Mouse (Mus musculus): ENCODE measurements around the gene Gm10428. TPM values are rescaled to one million over a fixed set of nuclear protein-coding genes. Genes with fewer than 3 reads are reported as not detected.
"Not testable (repeated sequence)": the region's sequence is repeated elsewhere in the genome, so short reads cannot be mapped to it uniquely, and the experiment has no call there.

Gm10428 gene
- polyA plus RNA-seq, 1 experiment from 2014 or later, result not detected

- no peak for ATAC-seq (ENCODE audit: borderline replicate concordance, extremely low read depth, low FRiP score, low TSS enrichment)
- H3K9me3 ChIP-seq, result no peaks in the 10 kb centered on the region
- H3K9ac ChIP-seq, result no peak overlapping the region
- H3K4me2 ChIP-seq, result peak overlapping the region; percentile 59
- peaks cover 5% of the 10 kb centered on the region; the same call in 1 of the 2 replicates for H3K4me1 ChIP-seq
- H3K4me3 ChIP-seq, result peak overlapping the region; percentile 39
- H3K27ac ChIP-seq, result no peak overlapping the region
- H3K36me3 ChIP-seq, result no peaks in the 10 kb centered on the region
- WGBS, result 2% methylated on average over 27 of the region's 27 CpGs
- peaks cover 23% of the 10 kb centered on the region; the same call in 1 of the 2 replicates for H3K27me3 ChIP-seq
Observed at GRCm38 (mm10) chr11:62746001-62746533, 6.8 kb upstream of the Gm10428 start.

- peaks cover 23% of the 10 kb centered on the region; the same call in 1 of the 2 replicates for H3K27me3 ChIP-seq
- H3K4me1 ChIP-seq, result peaks cover 5% of the 10 kb centered on the region; the same call in 1 of the 2 replicates
- no peak for ATAC-seq (ENCODE audit: borderline replicate concordance, extremely low read depth, low FRiP score, low TSS enrichment)
- H3K27ac ChIP-seq, result no peak overlapping the region
- H3K9ac ChIP-seq, result no peak overlapping the region
- no peaks in the 10 kb centered on the region for H3K36me3 ChIP-seq
- no peak overlapping the region for H3K4me3 ChIP-seq
- H3K9me3 ChIP-seq, result no peaks in the 10 kb centered on the region
- WGBS, result 62% methylated on average over 9 of the region's 9 CpGs
- no peak overlapping the region for H3K4me2 ChIP-seq
Observed at GRCm38 (mm10) chr11:62747227-62747626, 5.7 kb upstream of the Gm10428 start.

GRCm38 (mm10) chr11:62748062-62748461 is 4.8 kb upstream of the Gm10428 start:
- ATAC-seq (ENCODE audit: borderline replicate concordance, extremely low read depth, low FRiP score, low TSS enrichment), result no peak
- Histone ChIP-seq H3K4me3 (no peak overlapping the region), H3K4me1 (peaks cover 5% of the 10 kb centered on the region; the same call in 1 of the 2 replicates), H3K36me3 (no peaks in the 10 kb centered on the region), H3K27ac (no peak overlapping the region), H3K4me2 (no peak overlapping the region), H3K27me3 (peaks cover 23% of the 10 kb centered on the region; the same call in 1 of the 2 replicates), H3K9ac (no peak overlapping the region), H3K9me3 (no peaks in the 10 kb centered on the region)
- 84% methylated on average over 4 of the region's 4 CpGs for WGBS

GRCm38 (mm10) chr11:62749445-62749844 is 3.5 kb upstream of the Gm10428 start:
- 77% methylated on average over 13 of the region's 13 CpGs for WGBS
- H3K9ac ChIP-seq; H3K27ac ChIP-seq; H3K4me2 ChIP-seq; H3K9me3 ChIP-seq; H3K36me3 ChIP-seq; H3K4me1 ChIP-seq; ATAC-seq (ENCODE audit: borderline replicate concordance, extremely low read depth, low FRiP score, low TSS enrichment); H3K4me3 ChIP-seq: not testable (repeated sequence)
- peaks cover 23% of the 10 kb centered on the region; the same call in 1 of the 2 replicates for H3K27me3 ChIP-seq

- no peak overlapping the region for H3K9ac ChIP-seq
- ATAC-seq (ENCODE audit: borderline replicate concordance, extremely low read depth, low FRiP score, low TSS enrichment), result no peak
- WGBS, result 54% methylated on average over 11 of the region's 11 CpGs
- H3K4me2 ChIP-seq, result no peak overlapping the region
- H3K27me3 ChIP-seq, result peaks cover 8% of the 10 kb centered on the region; the same call in 1 of the 2 replicates
- no peak overlapping the region for H3K27ac ChIP-seq
- no peak overlapping the region for H3K4me3 ChIP-seq
- H3K9me3 ChIP-seq, result no peaks in the 10 kb centered on the region
- peaks cover 5% of the 10 kb centered on the region; the same call in 1 of the 2 replicates for H3K4me1 ChIP-seq
- H3K36me3 ChIP-seq, result no peaks in the 10 kb centered on the region
Observed at GRCm38 (mm10) chr11:62752191-62752590, 709 bp upstream of the Gm10428 start.

GRCm38 (mm10) chr11:62756456-62757142 is 3.7 kb downstream of the Gm10428 start:
- Histone ChIP-seq H3K27ac (no peak overlapping the region), H3K27me3 (no peaks in the 10 kb centered on the region; the same call in 1 of the 2 replicates), H3K36me3 (no peaks in the 10 kb centered on the region), H3K4me3 (peak overlapping the region; percentile 19), H3K9me3 (no peaks in the 10 kb centered on the region), H3K4me1 (peaks cover 6% of the 10 kb centered on the region), H3K4me2 (peak overlapping the region; percentile 48), H3K9ac (0 out of 2 replicates have a peak overlapping the region, but pooled peaks have one; percentile 7)
- peak; percentile 99 for ATAC-seq (ENCODE audit: borderline replicate concordance, extremely low read depth, low FRiP score, low TSS enrichment)
- 7% methylated on average over 36 of the region's 36 CpGs for WGBS

GRCm38 (mm10) chr11:62757143-62757507 is 4.2 kb downstream of the Gm10428 start:
- 3% methylated on average over 7 of the region's 7 CpGs for WGBS
- Histone ChIP-seq H3K27me3 (no peaks in the 10 kb centered on the region; the same call in 1 of the 2 replicates), H3K36me3 (no peaks in the 10 kb centered on the region), H3K9ac (0 out of 2 replicates have a peak overlapping the region, but pooled peaks have one; percentile 7), H3K27ac (no peak overlapping the region), H3K9me3 (no peaks in the 10 kb centered on the region), H3K4me1 (peaks cover 11% of the 10 kb centered on the region), H3K4me3 (peak overlapping the region; percentile 19), H3K4me2 (peak overlapping the region; percentile 48)
- ATAC-seq (ENCODE audit: borderline replicate concordance, extremely low read depth, low FRiP score, low TSS enrichment), result peak; percentile 9; the same call in 1 of the 2 replicates

- ATAC-seq (ENCODE audit: borderline replicate concordance, extremely low read depth, low FRiP score, low TSS enrichment), result no peak
- no peak overlapping the region for H3K4me2 ChIP-seq
- WGBS, result 81% methylated on average over 6 of the region's 6 CpGs
Observed at GRCm38 (mm10) chr11:62757906-62758305, 5.0 kb downstream of the Gm10428 start.

GRCm38 (mm10) chr11:62758491-62758890 is 5.6 kb downstream of the Gm10428 start:
- WGBS, result 90% methylated on average over 11 of the region's 11 CpGs
- no peaks in the 10 kb centered on the region for H3K9me3 ChIP-seq
- H3K4me3 ChIP-seq, result no peak overlapping the region
- H3K4me2 ChIP-seq, result no peak overlapping the region
- ATAC-seq (ENCODE audit: borderline replicate concordance, extremely low read depth, low FRiP score, low TSS enrichment), result no peak
- no peaks in the 10 kb centered on the region for H3K36me3 ChIP-seq
- H3K9ac ChIP-seq, result no peak overlapping the region
- H3K4me1 ChIP-seq, result peaks cover 13% of the 10 kb centered on the region
- H3K27me3 ChIP-seq, result no peaks in the 10 kb centered on the region; the same call in 1 of the 2 replicates
- no peak overlapping the region for H3K27ac ChIP-seq

More at GRCm38 (mm10) chr11:62757906-62758305, 5.0 kb downstream of the Gm10428 start:
- Histone ChIP-seq H3K27me3 (no peaks in the 10 kb centered on the region; the same call in 1 of the 2 replicates), H3K9me3 (no peaks in the 10 kb centered on the region), H3K27ac (no peak overlapping the region), H3K36me3 (no peaks in the 10 kb centered on the region), H3K4me3 (no peak overlapping the region), H3K9ac (no peak overlapping the region), H3K4me1 (peaks cover 13% of the 10 kb centered on the region)

- 69% methylated on average over 9 of the region's 9 CpGs for WGBS
- H3K4me2 ChIP-seq, result no peak overlapping the region
Observed at GRCm38 (mm10) chr11:62760755-62761457, 8.0 kb downstream of the Gm10428 start.

GRCm38 (mm10) chr11:62776510-62776909 is 23.6 kb downstream of the Gm10428 start:
- Histone ChIP-seq H3K4me1 (no peaks in the 10 kb centered on the region), H3K36me3 (peaks cover 44% of the 10 kb centered on the region), H3K27me3 (no peaks in the 10 kb centered on the region), H3K4me2 (no peak overlapping the region), H3K4me3 (no peak overlapping the region), H3K27ac (no peak overlapping the region), H3K9ac (no peak overlapping the region), H3K9me3 (peaks cover 31% of the 10 kb centered on the region)
- WGBS, result 93% methylated on average over 7 of the region's 7 CpGs
- ATAC-seq (ENCODE audit: borderline replicate concordance, extremely low read depth, low FRiP score, low TSS enrichment), result no peak

More at GRCm38 (mm10) chr11:62760755-62761457, 8.0 kb downstream of the Gm10428 start:
- Histone ChIP-seq H3K36me3 (no peaks in the 10 kb centered on the region), H3K9me3 (no peaks in the 10 kb centered on the region), H3K4me1 (peaks cover 13% of the 10 kb centered on the region), H3K9ac (no peak overlapping the region), H3K27ac (no peak overlapping the region), H3K27me3 (no peaks in the 10 kb centered on the region; the same call in 1 of the 2 replicates), H3K4me3 (no peak overlapping the region)
- ATAC-seq (ENCODE audit: borderline replicate concordance, extremely low read depth, low FRiP score, low TSS enrichment), result no peak
